Mouse (Mus musculus): ENCODE results near the gene Olfr643.
"Not testable (repeated sequence)": the region's sequence is repeated elsewhere in the genome, so short reads cannot be mapped to it uniquely, and the experiment has no call there.

Gene Olfr643

DNA sequence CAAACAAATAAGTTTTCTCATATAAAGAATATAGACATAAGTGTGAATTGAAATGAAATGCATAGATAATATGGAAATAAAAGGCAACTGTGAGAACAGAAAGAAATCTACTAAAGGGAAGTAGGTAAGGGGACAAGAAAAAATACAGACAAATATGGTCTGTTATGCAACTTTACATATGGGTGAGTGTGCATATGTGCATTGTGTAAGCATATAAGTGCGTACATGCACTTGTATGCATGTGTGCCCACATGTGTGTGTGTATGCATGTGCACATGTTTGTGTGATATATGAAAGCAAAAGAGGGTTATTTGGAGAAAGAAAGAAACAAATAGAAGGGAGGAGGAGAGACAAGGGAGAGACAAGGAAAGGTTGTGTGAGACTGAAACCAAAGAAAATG is 118.3 kb downstream of the Olfr643 start:
- DNase-seq (ENCODE audit: low read depth, low spot score), result no peak

DNA sequence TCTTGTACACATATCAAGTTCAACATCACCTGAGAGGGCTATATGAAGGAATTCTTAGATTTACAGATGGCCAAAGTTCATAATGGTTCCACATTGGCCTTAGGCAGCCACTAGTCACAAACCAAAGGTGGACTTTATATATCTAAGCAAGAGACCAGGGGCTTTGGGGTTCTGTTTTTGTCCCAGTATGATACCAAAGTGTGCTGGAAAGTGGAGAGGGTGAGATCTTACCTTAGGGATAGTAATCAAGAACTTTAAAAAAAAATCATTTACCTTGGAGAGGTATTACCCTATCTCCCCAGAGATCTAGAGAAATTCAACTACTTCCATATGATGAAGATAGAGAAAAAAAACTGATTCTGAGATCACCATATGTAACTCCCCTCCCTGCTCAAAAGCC is 120.0 kb downstream of the Olfr643 start, which contains the start of gene Olfr639:
Gene Olfr639, minus strand, starts transcription at position 101 of the 400 bp plus-strand sequence.
- DNase-seq (ENCODE audit: low read depth, low spot score), result no peak

GRCm38 (mm10) chr7:103999124-103999523 is 138.1 kb downstream of the Olfr643 start:
- no peak for DNase-seq (ENCODE audit: low read depth, low spot score)

DNA sequence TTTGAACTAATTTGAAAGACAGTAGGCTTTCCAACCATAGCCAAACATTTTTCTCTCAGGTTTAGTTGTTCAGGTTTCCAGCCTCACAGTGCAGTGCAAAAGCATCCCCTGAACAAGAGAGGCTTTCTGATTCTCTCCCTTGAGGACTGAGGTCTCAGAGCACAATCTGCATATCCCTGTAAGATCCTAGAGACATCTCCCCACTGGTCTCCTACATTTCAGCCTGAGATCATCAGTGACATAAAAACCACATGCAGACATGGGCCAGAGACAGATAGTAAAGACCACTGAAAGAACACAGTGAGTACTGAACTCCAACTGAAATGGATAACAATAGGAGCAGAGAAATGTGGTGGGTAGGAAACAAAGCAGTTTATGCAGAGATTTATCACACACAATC is 138.8 kb downstream of the Olfr643 start, which contains the start of gene Olfr638:
Gene Olfr638, plus strand, starts transcription at position 301 of the 400 bp plus-strand sequence.
- no peak for DNase-seq (ENCODE audit: low read depth, low spot score)

DNA sequence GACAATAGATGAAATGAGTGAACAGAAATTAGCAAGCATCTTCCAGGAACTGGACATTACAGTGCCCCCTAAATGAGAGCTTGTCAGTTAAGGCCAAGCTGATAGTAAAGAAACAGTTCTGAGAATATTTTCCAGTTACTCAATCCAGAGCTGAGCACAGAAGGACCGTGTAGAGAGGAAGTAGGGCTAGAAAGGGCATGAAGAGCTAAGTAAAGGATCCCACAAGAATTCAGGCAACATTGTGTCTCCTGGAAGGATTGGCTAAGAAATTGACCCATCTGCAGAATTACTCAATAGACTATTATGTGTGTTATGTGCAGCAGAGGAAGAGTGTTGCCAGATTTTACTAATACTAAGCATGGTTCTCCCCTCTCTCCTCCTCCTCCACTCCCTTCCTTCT is 165.4 kb downstream of the Olfr643 start:
- no peak for DNase-seq (ENCODE audit: low read depth, low spot score)

- no peak for DNase-seq (ENCODE audit: low read depth, low spot score)
These were observed 166.4 kb downstream of the Olfr643 start, which contains the start of gene Olfr635 for GRCm38 (mm10) chr7:103970852-103971251. Gene Olfr635 (plus strand): TSS chr7:103971152.

DNA sequence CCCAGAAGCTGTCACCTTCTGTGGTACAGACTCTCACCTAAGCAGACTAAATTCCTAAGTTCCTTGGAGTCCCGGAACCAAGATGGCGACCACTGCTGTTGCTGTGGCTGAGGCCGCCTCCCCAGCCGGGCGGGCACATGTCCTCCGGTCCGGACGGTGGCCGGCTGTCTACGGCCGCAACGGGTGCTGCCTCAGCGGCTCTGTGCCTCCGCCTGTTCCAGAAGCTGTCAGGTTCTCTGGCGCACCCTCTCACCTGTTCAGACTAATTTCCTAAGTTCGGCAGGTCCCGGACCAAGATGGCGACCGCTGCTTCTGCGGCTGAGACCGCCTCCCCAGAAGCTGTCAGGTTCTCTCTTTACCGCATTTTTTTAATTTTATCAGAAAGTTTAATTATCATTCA is 170.3 kb downstream of the Olfr643 start:
- not testable (repeated sequence) for DNase-seq (ENCODE audit: low read depth, low spot score)

All from embryo, embryonic 11.5 days (tissue).